Mouse (Mus musculus) cerebellum, adult 2 months (tissue): ENCODE measurements around the gene A930009A15Rik.

ENCODE experiments used
- CTCF ChIP-seq: fragments of 200-500 bp; IDR thresholded peaks from 2 replicates; pipeline ENCODE4 v1.5.1; 2011; ENCODE audit warnings: low read depth, mild to moderate bottlenecking, control low read depth, low read length, moderate library complexity, borderline replicate concordance; ENCODE audit not compliant: insufficient read depth
- POLR2A ChIP-seq: fragments of 200-500 bp; IDR thresholded peaks from 2 replicates; pipeline ENCODE4 v1.6.1; 2011; ENCODE audit warnings: low read length, control low read depth, borderline replicate concordance; ENCODE audit not compliant: insufficient read depth

GRCm38 (mm10) chr10:115521081-115521451 is 48.7 kb upstream of the A930009A15Rik start:
- TF ChIP-seq POLR2A (no peak), CTCF (no peak)
